8 mouse cellular contexts compared by ENCODE assay signal in the genomic region with DNA sequence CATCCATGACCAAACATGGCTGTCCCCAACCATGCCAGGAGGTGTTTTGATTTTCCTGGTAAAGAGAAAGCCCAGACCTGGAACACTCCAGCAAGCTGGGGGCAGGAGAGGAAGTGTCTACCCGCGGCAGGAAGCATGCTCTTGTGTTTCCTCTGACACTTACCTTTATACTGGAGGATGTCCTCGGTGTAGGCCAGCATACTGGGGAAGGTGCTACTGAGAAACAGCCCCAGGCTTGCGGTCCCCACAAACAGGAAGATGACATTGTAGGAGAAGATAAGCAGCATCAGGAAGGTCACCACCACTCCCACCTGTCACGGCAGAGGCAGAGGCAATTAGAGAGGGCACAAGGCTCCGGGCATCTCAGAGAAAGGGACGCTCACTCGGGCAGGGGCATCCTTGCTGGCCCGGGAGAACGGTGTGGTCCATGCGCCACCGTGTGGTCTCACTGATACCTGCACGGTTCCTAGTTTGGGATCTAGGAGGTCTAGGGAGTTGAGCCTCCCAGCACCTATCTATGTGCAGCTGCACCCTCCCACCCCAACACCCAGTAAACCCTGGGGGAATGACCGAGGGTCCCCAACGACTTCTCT. TPM values are rescaled to one million over a fixed set of nuclear protein-coding genes. Genes with fewer than 3 reads are reported as not detected.
DNase-seq lines count a peak whose midpoint lies in the region; ATAC-seq lines count a peak whose summit lies in the region.

No protein-coding gene starts in this region.

- DNase-seq in Muller cell, postnatal 12 days (ENCODE audit: inconsistent ontology term) = peak; percentile 50
- peak; percentile 48 for DNase-seq in c-Kit-positive CD71-positive TER-119-positive erythroid progenitor cells, embryonic 14.5 days (ENCODE audit: low spot score)
- peak; percentile 30 for DNase-seq in left cerebral cortex, adult 11 months (ENCODE audit: low spot score)
- peak; percentile 60 to 76 for DNase-seq in right cerebral cortex, postnatal 10 days (ENCODE audit: low spot score in 2 of 2)
- DNase-seq in urinary bladder, postnatal 36 days (ENCODE audit: low spot score in 2 of 2) = peak; percentile 36 to 57

- no peak overlapping the region for H3K4me2 ChIP-seq in forebrain, embryonic 15.5 days (replicated peaks)
- H3K4me2 ChIP-seq in hindbrain, embryonic 15.5 days = no peak overlapping the region

- no peaks in the 10 kb centered on the region for H3K36me3 ChIP-seq in forebrain, embryonic 15.5 days
- H3K36me3 ChIP-seq in hindbrain, embryonic 15.5 days = no peaks in the 10 kb centered on the region
- peaks cover 2% of the 10 kb centered on the region for H3K36me3 ChIP-seq in megakaryocyte, embryonic 14.5 days (replicated peaks; ENCODE audit: low read length)

- ATAC-seq in forebrain, embryonic 15.5 days (replicated peaks) = peak; percentile 65; the same call in 1 of the 2 replicates
- ATAC-seq in hindbrain, embryonic 15.5 days (ENCODE audit: low FRiP score, low read depth) = peak; percentile 81

- H3K4me1 ChIP-seq in forebrain, embryonic 15.5 days = 0 out of 2 replicates have a peak, but pooled peaks cover 6% of the 10 kb centered on the region
- H3K4me1 ChIP-seq in hindbrain, embryonic 15.5 days (replicated peaks) = no peaks in the 10 kb centered on the region; the same call in 1 of the 2 replicates
- H3K4me1 ChIP-seq in megakaryocyte, embryonic 14.5 days = peaks cover 32% of the 10 kb centered on the region

- no peaks in the 10 kb centered on the region for H3K27me3 ChIP-seq in forebrain, embryonic 15.5 days
- H3K27me3 ChIP-seq in hindbrain, embryonic 15.5 days = no peaks in the 10 kb centered on the region
- peaks cover 7% of the 10 kb centered on the region for H3K27me3 ChIP-seq in megakaryocyte, embryonic 14.5 days (replicated peaks)

- no peak overlapping the region for H3K9ac ChIP-seq in forebrain, embryonic 15.5 days (replicated peaks)
- no peak overlapping the region for H3K9ac ChIP-seq in hindbrain, embryonic 15.5 days

- H3K9me3 ChIP-seq in forebrain, embryonic 15.5 days = no peaks in the 10 kb centered on the region
- H3K9me3 ChIP-seq in hindbrain, embryonic 15.5 days = no peaks in the 10 kb centered on the region
- H3K9me3 ChIP-seq in megakaryocyte, embryonic 14.5 days = no peaks in the 10 kb centered on the region

- H3K27ac ChIP-seq in forebrain, embryonic 15.5 days (replicated peaks) = no peak overlapping the region
- no peak overlapping the region for H3K27ac ChIP-seq in hindbrain, embryonic 15.5 days (replicated peaks)

- H3K4me3 ChIP-seq in forebrain, embryonic 15.5 days = no peak overlapping the region
- H3K4me3 ChIP-seq in hindbrain, embryonic 15.5 days = no peak overlapping the region
- H3K4me3 ChIP-seq in megakaryocyte, embryonic 14.5 days (replicated peaks) = peak overlapping the region; percentile 21

- WGBS in forebrain, embryonic 15.5 days = 29% methylated on average over 15 of the region's 15 CpGs
- WGBS in hindbrain, embryonic 15.5 days = 25% methylated on average over 15 of the region's 15 CpGs

RNA-seq across cellular contexts. Expression of a gene that starts 21.6 kb away (rescaled TPM):
- polyA plus RNA-seq in forebrain, embryonic 15.5 days (2015; fragmentation: Nextera tagmentation; extraction: Ambion mirVana) = 8.8 and 8.9 TPM in 2 replicates
- 6.9 and 7.3 TPM in 2 replicates for polyA plus RNA-seq in hindbrain, embryonic 15.5 days (2015; fragmentation: Nextera tagmentation; extraction: Ambion mirVana)
- not detected in 2 replicates for polyA plus RNA-seq in megakaryocyte, embryonic 14.5 days (2012; ENCODE audit: insufficient read depth, low replicate concordance)

RNA-seq across cellular contexts. Expression of a gene that starts 38.8 kb away (rescaled TPM):
- 12.0 and 14.6 TPM in 2 replicates for polyA plus RNA-seq in forebrain, embryonic 15.5 days (2015; fragmentation: Nextera tagmentation; extraction: Ambion mirVana)
- 11.4 and 11.5 TPM in 2 replicates for polyA plus RNA-seq in hindbrain, embryonic 15.5 days (2015; fragmentation: Nextera tagmentation; extraction: Ambion mirVana)
- polyA plus RNA-seq in megakaryocyte, embryonic 14.5 days (2012; ENCODE audit: insufficient read depth, low replicate concordance) = 1.6 and 2.2 TPM in 2 replicates
